Comparison of ENCODE assay signal across 8 mouse cellular contexts in genomic region chr17:29459321-29460118, GRCm38 (mm10). TPM values are rescaled to one million over a fixed set of nuclear protein-coding genes. Genes with fewer than 3 reads are reported as not detected.
DNase-seq lines count a peak whose midpoint lies in the region; ATAC-seq and TF ChIP-seq lines count a peak whose summit lies in the region.

No protein-coding gene starts in this region.

- TF ChIP-seq CTCF in Patski (IDR thresholded peaks at IDR 0.05) = no peak

- in situ Hi-C loops in Patski (cut with MboI; ENCODE audit: low pct_unique_long_range_greater_than_20kb) = loop anchor here (5.0 kb wide), 1 partner anchor 33 kb away; the partner anchor contains the start of gene Pim1

- no peaks in the 10 kb centered on the region for H3K36me3 ChIP-seq in heart, embryonic 13.5 days
- no peaks in the 10 kb centered on the region for H3K36me3 ChIP-seq in kidney, embryonic 15.5 days
- H3K36me3 ChIP-seq in stomach, embryonic 16.5 days (ENCODE audit: control insufficient read depth, insufficient read depth, low read length) = no peaks in the 10 kb centered on the region

- H3K27me3 ChIP-seq in Patski = no peaks in the 10 kb centered on the region
- H3K27me3 ChIP-seq in heart, embryonic 13.5 days (replicated peaks) = no peaks in the 10 kb centered on the region
- no peaks in the 10 kb centered on the region for H3K27me3 ChIP-seq in kidney, embryonic 15.5 days
- H3K27me3 ChIP-seq in stomach, embryonic 16.5 days (ENCODE audit: control insufficient read depth, insufficient read depth, low read length) = no peaks in the 10 kb centered on the region

- POLR2A ChIA-PET in Patski (lab: Charles Lee) = interaction anchor here (0.6 to 1.8 kb wide), 7 partner anchors 11 to 107 kb away, joined by 3 to 4 read pairs (median 3); no protein-coding TSS in a partner anchor

- peak; percentile 90 for DNase-seq in 3T3-L1 (ENCODE audit: low read depth, low spot score)
- peak; percentile 93 for DNase-seq in Patski (ENCODE audit: low read depth, low spot score)
- peak; percentile 74 for DNase-seq in embryo, embryonic 11 days
- peak; percentile 81 for DNase-seq in lung, postnatal 10 days
- DNase-seq in thymus, postnatal 10 days (ENCODE audit: low spot score in 2 of 2) = no peak

- H3K4me2 ChIP-seq in heart, embryonic 13.5 days = peak overlapping the region; percentile 67
- peak overlapping the region; percentile 61 for H3K4me2 ChIP-seq in kidney, embryonic 15.5 days
- peak overlapping the region; percentile 44 for H3K4me2 ChIP-seq in stomach, embryonic 16.5 days (ENCODE audit: low read depth, low read length)

- peak overlapping the region; percentile 37 for H3K4me3 ChIP-seq in heart, embryonic 13.5 days
- peak overlapping the region; percentile 26 for H3K4me3 ChIP-seq in kidney, embryonic 15.5 days (replicated peaks)
- H3K4me3 ChIP-seq in stomach, embryonic 16.5 days (replicated peaks; ENCODE audit: low read length) = no peak overlapping the region

- H3K4me1 ChIP-seq in heart, embryonic 13.5 days = peaks cover 72% of the 10 kb centered on the region
- H3K4me1 ChIP-seq in kidney, embryonic 15.5 days = peaks cover 50% of the 10 kb centered on the region
- peaks cover 22% of the 10 kb centered on the region for H3K4me1 ChIP-seq in stomach, embryonic 16.5 days (ENCODE audit: control insufficient read depth, insufficient read depth, low read length)

- peak overlapping the region; percentile 97 for H3K27ac ChIP-seq in heart, embryonic 13.5 days (replicated peaks)
- peak overlapping the region; percentile 87 for H3K27ac ChIP-seq in kidney, embryonic 15.5 days
- peak overlapping the region; percentile 10; the same call in 1 of the 2 replicates for H3K27ac ChIP-seq in stomach, embryonic 16.5 days (ENCODE audit: low read length)

- peak overlapping the region; percentile 80 for H3K9ac ChIP-seq in heart, embryonic 13.5 days
- peak overlapping the region; percentile 33; the same call in 1 of the 2 replicates for H3K9ac ChIP-seq in kidney, embryonic 15.5 days
- H3K9ac ChIP-seq in stomach, embryonic 16.5 days (ENCODE audit: low read length) = peak overlapping the region; percentile 51

- CTCF ChIA-PET in Patski (lab: Charles Lee) = interaction anchor here (1.4 to 3.7 kb wide), 4 partner anchors 10 to 33 kb away, joined by 3 to 13 read pairs (median 6); partner anchors contain the start of gene Pim1

- WGBS in heart, embryonic 13.5 days = 4% methylated on average over 24 of the region's 24 CpGs
- 4% methylated on average over 24 of the region's 24 CpGs for WGBS in kidney, embryonic 15.5 days
- 7% methylated on average over 24 of the region's 24 CpGs for WGBS in stomach, embryonic 16.5 days

- ATAC-seq in Patski = peak; percentile 82
- ATAC-seq in heart, embryonic 13.5 days (ENCODE audit: extremely low read depth, insufficient number of reproducible peaks, low FRiP score, low TSS enrichment) = no peak
- peak; percentile 59; the same call in 1 of the 2 replicates for ATAC-seq in kidney, embryonic 15.5 days (replicated peaks; ENCODE audit: low FRiP score)
- peak; percentile 27; the same call in 1 of the 2 replicates for ATAC-seq in stomach, embryonic 16.5 days (ENCODE audit: insufficient read depth, low FRiP score)

- H3K9me3 ChIP-seq in heart, embryonic 13.5 days = no peaks in the 10 kb centered on the region
- H3K9me3 ChIP-seq in kidney, embryonic 15.5 days (replicated peaks) = no peaks in the 10 kb centered on the region
- no peaks in the 10 kb centered on the region for H3K9me3 ChIP-seq in stomach, embryonic 16.5 days (replicated peaks; ENCODE audit: control insufficient read depth, low read length)

RNA-seq across cellular contexts. Expression of gene Pim1, which starts 31.0 kb away (rescaled TPM):
- polyA plus RNA-seq in Patski (2021) = 48.0 TPM
- 19.3 and 20.0 TPM in 2 replicates for polyA plus RNA-seq in heart, embryonic 13.5 days (2015; fragmentation: Nextera tagmentation; extraction: Ambion mirVana)
- 17.8 and 17.9 TPM in 2 replicates for polyA plus RNA-seq in kidney, embryonic 15.5 days (2015; fragmentation: Nextera tagmentation; extraction: Ambion mirVana)
- polyA plus RNA-seq in stomach, embryonic 16.5 days (2015; fragmentation: Nextera tagmentation; extraction: Ambion mirVana) = 11.8 and 13.5 TPM in 2 replicates

Comparison
In these comparisons a context has a peak if more than half of its experiments do, and no peak if none do; other contexts are left out.
1. DNase-seq: peak in 3T3-L1 (single experiment), Patski (single experiment), embryo, embryonic 11 days (single experiment) and lung, postnatal 10 days (single experiment); none in thymus, postnatal 10 days (0 of 2).
2. H3K27ac ChIP-seq: peak in every context shown above with its lines; median percentile 97 in heart, embryonic 13.5 days; 87 in kidney, embryonic 15.5 days; 10 in stomach, embryonic 16.5 days.
3. Peak in every context shown above with its lines, with median percentiles within 50 percentile points of each other: H3K4me2 ChIP-seq and H3K9ac ChIP-seq.